Mouse (Mus musculus) retina, embryonic 14.5 days (tissue): Measurements from ENCODE around the gene Cul7.

Experiments used
- DNase-seq: peaks from one replicate; pipeline ENCODE4 v3.0.0-alpha.2; 2015; ENCODE audit warnings: low spot score

Cul7 gene

DNA sequence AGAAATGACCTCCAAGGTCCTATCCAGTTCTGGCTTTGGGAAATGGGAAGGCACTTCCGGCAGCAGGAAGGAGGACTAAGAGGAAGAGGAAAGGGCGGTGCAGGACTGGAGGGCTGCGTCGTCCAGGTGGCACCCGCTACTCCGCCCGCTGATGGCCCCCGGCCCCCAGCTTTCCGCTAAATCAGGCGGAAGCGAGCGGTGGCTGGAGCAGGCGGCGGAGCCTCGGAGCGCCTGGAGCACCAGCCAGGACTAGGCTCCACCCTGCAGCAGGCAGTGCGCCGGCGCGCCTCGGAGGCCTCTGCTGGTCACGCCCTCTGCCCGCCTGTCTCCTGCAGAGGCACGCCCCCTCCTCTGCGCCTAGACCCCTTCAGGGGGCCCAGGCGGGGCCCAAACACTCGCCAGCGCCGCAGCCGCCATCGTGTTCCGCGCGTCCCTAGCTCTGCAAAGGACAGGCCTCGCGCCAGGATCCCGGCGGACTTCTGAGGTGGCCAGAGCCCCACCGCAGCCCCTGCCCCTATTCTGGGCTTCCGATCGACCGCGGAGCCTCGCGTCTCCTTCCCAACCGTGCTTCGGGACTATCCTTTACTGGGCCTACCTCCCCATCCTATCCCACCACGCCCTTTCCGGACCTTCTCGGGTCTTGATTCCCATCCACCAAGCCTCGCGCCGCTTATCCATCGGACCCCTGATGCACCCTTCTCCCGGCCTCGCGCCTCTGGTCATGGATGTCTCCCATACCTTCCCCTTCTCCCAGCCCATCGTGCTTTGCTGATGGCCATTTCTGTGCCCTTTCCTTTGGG, at the start of gene Cul7:
Cul7 (plus strand) TSS at position 106 of the 800 bp plus-strand sequence.
- peak; percentile 94 for DNase-seq

DNA sequence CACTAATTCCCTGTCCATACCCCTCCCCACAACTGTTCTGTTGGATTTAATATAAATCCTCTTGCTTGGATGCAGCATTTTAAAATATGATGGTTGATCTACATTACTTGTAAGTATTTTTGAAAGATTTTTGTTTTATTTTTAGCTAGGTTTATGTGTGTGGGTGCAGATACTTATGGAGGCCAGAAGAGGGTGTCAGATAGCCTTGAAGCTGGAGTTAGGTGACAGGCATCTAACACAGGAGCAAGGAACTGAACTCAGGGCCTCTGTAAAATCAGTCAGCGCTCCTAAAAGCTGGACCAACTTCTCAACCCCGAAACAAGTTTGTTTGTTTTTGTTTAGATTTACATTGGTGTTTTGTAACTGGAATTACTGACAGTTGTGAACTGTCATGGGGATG, 49.6 kb upstream of the Cul7 start:
- no peak for DNase-seq

DNA sequence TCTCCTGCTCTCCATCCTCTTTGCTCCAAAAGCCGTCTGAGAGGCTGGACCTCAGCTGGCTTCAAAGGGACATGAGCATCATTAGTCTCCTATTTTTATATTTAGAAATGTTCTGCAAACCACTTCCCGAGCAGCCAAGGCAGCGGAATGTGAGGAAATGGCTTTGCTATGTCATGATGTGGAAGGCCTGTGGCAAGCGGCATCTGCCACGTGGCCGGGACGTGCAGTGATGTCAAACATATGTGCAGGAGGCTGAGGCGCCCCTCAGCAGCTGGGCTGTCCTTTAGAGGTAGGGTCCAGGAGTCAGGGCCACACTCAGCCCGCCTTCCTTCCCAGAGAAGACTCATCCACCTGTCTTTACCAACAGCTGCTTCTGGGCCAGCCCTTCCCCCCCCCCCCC, 47.9 kb upstream of the Cul7 start:
- no peak for DNase-seq

DNA sequence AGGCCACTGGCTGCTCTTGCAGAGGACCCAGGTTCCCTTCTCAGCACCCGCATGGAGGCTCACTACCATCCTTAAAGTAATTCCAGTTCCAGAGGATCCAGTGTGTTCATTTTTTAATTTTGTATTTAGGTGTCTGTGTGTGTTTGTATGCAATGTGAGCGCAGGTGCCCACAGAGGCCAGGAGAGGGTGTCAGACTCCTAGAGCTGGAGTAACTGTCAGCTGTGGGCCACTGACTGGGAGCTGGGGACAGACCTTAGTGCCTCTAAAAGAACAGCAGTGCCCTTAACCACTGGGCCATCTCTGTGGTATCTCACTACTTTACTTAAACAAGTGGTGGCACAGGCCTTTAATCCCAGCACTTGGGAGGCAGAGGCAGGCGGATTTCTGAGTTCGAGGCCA, 46.9 kb upstream of the Cul7 start:
- DNase-seq = no peak

DNA sequence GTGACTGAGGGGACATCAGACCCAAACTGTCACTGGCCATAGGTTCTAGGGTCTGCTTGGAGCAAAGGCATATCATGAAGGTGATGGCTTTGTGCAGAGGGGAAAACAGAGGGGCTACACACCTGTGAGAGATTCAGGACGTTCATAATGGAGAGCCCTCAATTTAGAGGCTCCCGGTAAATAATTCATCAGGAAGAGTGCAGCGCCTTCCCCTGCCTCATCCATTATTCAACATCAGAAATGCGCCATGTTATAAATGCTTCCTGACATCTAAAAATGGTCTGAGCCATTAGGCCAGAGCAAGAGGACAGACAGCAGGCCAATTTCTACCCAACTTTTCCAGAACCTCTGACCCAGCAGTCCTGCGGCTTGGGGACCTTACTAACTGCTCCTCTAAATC, 45.0 kb upstream of the Cul7 start:
- DNase-seq = peak; percentile 63

DNA sequence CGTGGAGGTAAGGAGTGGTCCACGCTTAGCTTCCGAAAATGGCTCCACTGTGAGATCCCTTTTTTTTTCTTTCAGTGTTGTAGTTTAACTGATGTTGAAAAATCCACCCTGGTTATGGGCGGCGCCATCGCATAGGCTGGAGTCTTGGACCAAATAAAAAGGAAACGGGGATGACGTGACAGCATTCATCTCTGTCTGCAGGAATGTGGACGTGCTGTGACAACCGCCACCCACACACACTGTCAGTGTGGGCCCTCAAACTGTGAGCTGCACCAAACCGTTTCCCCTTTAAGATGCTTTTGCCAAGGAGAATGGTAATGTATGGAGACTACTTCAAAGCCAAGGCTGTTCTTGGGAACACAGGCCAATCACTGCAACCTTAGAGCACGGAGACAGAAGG, 44.1 kb upstream of the Cul7 start:
- DNase-seq = no peak

DNA sequence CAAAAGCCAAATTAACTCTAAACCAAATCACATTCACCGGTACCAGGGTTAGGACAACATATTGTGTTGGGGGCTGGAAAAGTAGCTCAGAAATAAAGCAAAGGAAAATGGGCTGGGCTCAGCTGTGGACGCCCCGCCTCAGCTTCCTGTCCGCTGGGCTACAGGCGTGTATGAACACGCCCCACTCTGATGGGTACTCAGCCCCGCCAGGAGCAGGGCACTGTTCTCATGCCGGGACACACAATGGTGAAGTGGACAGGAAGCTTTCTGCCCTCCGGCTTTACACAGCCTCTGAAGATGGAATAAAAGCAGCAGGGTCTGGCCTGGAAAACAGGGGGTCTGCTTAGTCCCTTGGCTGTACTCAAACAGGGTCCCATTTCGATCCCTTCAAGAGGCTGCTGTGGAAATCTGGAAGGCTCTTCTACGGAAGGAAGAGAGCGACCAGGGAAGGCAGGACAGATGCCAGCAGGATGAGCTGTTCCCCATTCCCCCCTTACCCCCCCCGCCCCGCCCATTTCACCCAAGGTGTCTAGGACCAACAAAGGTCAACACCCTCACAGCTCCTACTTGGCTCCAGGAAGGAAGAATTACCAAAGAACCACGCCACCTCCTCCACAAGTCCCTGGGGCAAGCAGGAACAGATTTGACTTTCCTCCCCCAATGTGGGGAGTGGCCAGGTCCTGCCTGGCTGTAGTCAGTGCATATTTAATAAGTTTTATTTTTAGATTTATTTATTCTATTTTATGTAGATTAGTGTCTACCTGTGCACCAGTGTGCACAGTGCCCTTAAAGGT, 40.2 kb upstream of the Cul7 start:
- DNase-seq = no peak

DNA sequence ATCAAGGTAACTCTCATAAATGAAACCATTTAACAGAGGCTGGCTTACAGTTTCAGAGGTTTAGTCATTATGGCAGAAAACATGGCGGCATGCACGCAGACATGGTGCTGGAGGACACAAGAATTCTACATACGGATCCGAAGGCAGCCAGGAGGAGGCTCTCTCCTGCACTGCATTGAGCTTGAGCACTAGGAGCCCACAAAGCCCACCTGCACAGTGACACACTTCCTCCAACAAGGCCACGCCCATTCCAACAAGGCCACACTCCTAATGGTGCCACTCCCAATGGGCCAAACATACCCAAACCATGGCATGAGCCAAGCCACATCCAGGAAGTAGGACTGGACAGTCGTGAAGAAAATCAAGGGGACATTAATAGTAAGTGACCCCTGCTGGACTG, 38.8 kb upstream of the Cul7 start:
- no peak for DNase-seq

DNA sequence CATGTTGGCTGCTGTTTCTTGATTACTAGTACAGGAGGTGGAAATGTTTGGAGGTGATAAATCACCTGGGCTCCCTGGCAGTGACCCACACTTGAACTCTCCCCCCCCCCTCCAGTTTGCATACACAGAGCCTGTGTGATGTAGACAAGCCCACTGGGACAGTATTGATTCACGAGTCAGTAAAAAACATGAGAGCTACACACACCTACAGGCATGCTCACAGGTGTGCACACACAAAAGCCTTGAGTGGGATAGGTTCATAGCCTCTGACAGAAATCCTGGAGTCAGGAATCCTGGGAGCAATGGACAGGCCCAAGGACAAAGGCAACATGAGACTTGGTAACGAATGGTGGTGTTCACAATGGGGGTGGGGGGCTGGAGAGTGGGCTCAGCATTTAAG, 37.9 kb upstream of the Cul7 start:
- DNase-seq = no peak

DNA sequence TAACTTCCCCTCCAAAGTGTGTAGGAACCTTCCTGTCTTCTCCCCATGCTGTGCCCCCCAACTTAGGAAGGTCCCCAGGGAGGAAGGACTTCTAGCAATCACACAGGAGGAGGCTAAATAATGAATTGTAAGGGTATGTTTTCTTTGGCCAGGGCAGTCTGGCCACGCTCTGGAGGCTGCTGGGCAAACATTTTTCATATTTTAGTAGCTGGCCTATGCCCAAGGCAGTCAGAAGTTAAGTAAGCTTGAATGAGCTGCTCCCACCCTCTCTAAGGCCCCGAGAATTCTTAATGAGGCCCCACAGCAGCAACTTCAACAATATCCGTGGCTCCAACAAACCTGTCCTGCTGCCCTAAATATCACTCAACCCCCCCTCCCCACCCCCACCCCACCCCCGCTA, 37.3 kb upstream of the Cul7 start:
- no peak for DNase-seq

DNA sequence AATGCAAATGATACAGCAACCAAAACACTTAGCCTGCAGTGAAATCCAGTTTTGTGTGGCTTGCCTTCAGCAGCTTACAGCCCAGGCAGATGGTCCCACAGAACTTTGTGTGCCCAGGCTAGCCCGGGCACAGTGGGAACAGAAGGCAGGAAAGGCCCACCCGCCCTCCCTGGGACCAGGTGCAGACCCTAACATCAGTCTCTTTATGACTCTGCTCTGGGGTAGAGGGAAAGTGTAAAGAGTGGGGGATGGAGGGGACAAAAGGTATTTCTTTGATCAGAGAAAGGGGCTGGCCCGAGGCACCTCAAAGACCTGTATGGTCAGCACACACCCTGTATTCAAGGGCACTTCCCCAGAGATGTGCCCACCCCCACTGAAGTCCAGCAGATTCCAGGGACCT, 36.9 kb upstream of the Cul7 start:
- DNase-seq = no peak

DNA sequence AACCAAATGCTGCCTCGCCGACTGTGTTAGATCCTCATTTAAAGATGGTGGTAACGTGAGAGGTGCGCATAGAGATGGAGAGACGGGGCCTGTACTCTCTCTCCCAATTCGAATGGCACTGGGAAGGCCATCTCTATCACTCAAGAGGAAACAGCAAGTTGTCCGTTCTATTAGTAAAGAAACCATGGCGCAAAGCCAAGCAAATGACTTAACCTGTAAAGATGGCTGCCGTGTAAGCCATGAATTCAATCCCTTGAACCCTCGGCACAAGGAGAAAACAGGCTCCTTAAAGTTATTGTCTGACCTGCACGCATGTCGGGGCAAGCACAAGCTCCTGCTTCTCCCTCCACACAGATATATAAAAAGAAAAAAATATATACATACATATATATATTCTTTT, 32.3 kb upstream of the Cul7 start:
- DNase-seq = no peak

DNA sequence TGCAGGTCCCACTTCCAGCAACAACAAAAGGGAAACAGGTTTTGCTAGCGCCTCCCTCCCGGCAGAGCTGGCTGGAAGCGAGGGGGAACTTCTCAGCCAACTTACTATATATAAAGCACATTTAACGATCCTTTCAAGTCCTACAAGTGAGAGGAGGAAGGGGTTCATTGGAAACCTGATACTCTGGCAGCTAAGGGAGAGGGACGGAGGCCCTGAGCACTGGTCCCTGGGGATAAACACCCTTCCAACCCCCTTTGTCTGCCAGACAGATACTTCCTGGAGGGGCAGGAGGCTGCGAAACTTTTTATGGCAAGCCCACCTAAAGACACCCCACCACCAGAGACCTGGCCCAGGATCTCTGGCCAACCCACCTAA, 31.8 kb upstream of the Cul7 start:
- no peak for DNase-seq

DNA sequence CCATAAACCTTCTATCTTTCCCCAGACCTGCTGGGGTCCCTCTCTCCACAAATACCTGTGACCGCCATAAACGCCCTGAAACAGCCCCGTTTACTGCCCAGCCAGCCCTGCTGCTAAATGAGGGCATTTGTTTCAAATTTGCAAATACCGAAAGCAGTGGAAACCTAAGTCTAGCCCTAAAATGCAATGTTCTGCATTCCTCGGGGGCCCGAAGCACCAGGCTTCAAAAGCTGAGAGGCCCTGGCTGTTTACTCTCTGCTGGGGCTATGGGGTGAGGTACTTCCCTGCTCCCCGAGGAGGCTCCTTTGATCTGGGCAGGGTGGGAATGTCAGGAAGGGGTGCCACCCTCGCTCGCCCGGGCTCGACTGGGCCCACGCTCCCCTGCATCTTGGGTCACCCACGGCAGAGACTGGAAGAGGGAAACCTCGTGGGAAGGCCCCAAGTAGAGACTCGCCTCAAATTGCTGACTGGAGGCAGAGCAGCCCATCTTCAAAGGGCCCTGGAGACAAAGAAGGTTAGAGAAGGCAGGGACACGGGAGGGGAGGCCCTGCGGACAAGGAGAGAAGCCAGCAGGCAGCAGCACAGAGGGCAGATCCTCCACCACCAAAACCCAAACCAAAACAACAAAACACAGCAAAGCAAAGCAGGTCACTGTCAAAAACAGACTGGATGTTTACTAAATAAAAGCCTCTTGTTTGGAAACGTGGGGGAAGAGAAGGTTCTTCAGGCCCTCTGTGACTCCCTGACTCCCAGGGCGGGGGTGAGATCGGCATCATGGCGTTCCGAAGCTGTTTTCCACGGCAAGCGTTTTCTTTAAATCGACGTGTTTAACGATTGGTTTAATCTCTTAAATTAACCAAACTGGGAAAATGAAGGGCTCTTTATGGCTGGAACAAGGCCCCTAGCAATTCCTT, 31.1 kb upstream of the Cul7 start:
- peak; percentile 54 for DNase-seq

DNA sequence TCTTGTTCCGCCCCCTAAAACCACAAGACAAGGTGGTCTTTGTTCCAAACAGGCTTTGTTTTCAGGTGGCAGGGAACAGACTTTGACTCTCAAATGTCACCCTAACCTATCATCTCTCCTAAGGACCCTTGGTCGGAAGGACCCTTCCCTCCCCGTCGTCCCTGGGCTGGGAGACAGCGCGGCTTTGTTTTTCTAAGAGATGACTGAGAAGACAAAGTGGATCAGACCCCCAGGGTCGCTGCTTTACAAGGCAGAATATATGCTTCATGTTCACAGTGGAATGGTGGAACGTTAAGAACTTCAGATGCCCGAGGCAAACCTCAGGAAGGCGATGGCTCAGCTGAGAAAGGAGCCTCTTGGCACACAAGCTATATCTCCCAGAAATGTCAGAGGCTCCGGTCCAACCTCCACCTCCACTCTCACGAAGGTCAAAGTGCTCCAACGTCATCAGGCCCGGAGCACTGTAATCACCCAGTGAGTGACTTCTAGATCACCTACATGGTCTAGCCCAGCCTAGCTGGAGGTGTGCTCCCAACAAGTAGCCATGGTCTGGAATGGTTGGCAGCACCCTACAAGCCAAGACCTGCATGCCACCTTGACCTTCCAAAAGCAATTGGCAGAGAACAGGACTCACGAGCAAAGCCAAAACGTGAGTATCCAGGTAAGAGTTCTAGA, 30.3 kb upstream of the Cul7 start:
- no peak for DNase-seq

DNA sequence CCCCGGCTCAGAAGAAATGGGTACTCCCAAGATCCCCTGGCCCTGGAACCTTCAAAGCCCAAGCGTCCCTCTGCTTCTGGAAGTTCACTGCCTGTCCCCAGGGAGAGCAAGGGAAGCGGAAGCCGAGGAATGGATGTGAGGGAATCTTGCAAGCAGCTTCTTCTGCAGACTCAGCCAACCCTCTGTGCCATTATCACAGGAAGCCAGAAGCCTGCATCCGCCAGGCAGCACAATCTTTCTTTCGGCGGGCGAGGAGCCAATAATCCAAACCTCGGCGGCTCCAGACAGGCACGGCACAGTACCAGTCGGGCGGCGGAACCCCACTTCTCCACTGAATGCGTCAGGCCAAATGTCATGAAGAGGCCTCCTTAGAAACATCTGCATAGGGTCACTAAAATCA, 28.8 kb upstream of the Cul7 start:
- no peak for DNase-seq

DNA sequence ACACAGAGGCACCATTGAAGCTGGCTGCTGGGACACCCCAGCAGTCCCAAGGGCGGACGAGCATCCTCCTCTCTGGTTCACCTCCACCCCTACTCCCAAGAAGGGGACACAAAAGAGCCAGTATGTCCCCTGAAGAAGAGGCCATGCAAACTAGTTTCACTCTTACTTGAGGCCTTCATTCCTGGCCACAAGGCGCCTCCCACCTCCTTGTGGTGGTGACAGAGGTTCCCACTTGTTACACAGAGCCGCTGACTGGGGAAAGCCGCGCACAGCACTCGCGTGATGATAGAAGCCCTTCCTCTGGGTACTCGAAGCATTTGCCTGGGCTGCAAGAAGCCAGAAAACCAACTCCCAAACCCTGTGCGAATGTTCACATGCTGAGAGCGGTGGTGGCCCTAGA, 27.9 kb upstream of the Cul7 start:
- no peak for DNase-seq

DNA sequence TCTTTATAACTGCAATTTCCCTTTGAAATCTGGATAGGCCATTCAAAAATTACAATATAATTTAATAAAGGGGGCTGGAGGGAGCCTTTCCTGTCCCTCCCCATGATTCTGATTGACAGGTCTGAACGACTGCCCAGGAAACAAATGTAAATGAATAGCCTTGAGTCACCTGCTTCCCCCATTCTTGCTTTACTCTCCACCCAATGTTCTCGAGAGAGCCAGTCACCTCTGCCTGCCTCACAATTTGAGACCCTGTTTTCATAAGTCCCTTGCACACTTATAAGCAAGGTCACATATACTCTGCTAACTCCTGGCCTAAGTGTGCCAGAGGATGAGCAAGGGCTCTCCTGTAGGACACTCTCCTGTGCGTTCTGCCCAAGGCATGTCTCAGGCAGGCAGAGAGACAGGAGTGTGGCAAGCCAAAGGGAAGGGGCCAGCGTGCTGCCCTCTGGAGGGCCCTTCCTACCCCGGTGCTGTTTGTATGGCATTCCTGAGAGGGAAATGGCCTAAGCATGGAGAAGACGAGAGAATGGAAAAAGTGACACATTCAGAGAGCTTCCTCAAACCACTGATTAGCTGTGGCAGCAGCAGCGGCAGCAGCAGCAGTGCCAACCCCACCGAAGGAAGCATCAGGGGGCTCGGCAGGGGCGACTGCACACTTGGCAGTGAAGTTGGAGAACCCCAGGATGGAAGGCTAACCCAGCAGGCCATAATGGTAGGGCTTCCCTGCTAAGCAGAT, 26.1 kb upstream of the Cul7 start:
- DNase-seq = no peak

DNA sequence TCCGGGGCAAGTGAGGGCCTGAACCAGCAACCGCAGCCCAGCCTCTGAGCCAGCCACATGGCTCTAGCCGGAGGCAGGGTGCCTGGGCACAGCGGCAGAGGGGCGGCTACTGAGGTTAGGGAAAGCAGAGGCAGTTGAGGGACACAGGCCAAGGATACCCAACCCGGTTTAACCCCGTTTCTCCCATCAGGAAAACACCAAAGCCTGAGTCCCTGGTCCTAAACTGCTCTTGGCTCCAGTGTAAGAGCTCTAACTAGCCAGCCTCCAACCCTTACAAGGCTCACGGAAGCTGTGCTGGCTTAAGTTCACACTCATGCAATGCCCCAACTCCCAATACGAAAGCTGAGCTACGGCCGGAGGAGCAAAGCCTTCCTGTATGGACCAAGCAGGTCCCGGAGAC, 25.5 kb upstream of the Cul7 start:
- no peak for DNase-seq

DNA sequence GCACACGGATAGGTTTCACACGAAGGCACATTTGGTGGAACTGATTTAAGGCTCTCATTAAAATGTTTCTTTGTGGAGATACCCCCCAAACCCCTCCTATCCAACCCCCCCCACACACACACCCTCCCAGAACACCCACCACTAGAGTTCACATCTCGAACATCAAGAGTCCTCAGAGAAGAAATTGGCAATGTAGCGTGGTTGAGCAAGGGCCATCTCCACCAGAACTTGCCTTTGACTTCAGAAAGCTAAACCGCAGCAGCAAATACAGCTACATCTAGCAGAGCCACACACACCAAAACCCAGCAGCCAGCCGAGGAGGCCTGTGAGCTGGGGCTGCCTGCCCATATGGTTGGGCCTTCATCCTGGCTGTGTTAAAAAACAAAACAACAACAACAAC, 22.7 kb upstream of the Cul7 start:
- no peak for DNase-seq

DNA sequence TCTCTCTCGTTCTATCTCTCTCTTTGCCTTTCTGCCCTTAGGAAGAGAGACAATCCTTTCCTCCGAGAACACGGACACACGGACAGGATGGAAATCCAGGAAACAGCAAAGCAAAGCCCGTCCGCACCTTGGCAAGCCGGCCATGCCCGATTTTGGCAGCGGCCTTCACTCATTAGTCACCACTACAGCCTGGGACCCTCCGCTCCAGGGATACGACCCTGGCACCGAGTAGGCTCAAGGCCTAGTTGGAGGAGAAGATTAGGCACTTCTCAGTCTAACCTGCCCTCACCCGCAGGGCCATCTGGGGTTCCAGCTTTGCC, 21.7 kb upstream of the Cul7 start:
- DNase-seq = no peak
